Mouse (Mus musculus) cerebellum, postnatal 36 days (tissue): Measurements from ENCODE around the gene Ifitm1.
A peak's percentile ranks its signal among the peaks of the same experiment; 100 is the strongest.
"Not testable (repeated sequence)": the region's sequence is repeated elsewhere in the genome, so short reads cannot be mapped to it uniquely, and the experiment has no call there.

Source experiments
- DNase-seq, 2 experiments: peaks; one replicate each; pipeline ENCODE4 v3.0.0; 2021 to 2022; ENCODE audit warnings: mixed read lengths in 2 of 2

Ifitm1 gene

DNA sequence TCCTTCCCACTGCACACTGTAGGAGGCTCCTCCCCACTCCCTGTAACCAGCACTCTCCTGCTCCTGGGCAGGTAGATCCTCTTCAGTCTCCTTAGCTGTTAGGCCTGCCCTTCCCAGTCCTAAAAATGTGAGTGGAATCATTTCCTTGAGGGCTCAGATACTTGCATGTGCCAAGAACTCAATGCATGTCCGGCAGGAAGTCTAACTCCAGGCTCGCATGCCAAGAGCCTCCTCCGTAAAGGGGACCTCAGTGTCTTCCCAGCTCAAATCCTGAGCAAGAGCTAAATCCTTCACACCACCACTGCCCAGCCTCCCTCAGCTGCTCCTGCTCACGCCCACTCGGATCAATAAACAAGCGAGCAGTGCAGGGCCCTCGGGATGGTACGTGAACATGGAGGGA, 16.0 kb upstream of the Ifitm1 start:
- no peak for DNase-seq

DNA sequence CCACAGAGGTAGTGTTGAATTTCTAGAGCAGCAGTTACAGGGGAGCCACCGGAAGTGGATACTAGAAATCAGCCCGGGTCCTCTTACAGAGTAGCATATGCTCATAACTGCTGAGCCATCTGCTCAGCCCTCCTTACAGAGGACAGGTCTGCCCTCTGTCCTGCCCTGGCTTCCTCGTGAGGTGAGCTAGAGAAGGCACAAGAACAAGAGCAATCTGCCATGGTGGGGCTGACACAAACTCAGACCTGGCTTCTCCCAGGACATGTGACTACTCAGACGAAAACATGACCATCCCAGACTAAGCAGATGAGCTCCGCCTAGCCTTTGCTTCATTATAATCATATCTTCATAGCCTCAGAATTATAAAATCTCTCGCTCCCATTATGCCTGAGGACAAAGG, 15.3 kb upstream of the Ifitm1 start:
- no peak for DNase-seq

DNA sequence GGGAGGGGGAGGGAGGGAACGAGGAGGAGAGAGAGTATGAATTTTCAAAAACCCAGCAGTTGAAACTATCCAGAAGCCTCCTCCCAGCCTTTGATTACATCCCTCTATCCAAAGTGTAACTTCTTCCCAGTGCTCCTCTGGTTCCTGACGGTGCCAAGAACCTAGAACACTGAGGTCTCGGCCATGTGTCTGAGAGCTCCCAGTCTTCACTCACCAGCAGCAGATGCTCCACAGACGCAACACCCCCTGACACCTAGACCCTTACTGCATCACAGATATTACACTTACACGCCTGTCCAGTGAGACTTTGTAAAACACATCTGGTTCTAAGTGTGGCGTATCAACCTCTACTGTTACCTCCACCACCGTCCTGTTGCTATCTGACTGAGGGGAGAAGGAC, 14.6 kb upstream of the Ifitm1 start:
- DNase-seq: no peak

DNA sequence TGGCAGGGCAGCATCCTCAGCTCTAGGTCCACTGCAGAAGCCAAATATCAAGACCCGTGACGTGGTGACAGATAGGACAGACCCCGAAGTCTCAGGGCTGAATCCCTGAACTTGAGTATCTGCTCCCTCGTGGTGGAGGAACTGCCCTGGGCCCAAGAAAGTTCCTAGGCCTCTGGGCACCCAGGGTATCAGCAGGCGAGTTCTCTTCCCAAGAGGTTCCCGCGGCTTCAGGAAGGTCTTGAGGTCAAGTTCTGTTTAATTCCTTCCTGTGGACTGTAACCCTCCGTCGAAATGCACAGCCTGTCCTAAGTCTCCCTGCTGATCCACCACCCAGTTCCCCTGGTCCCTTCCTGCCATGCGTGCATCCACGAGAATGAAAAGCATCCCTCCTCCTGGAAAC, 13.9 kb upstream of the Ifitm1 start:
- DNase-seq: no peak

DNA sequence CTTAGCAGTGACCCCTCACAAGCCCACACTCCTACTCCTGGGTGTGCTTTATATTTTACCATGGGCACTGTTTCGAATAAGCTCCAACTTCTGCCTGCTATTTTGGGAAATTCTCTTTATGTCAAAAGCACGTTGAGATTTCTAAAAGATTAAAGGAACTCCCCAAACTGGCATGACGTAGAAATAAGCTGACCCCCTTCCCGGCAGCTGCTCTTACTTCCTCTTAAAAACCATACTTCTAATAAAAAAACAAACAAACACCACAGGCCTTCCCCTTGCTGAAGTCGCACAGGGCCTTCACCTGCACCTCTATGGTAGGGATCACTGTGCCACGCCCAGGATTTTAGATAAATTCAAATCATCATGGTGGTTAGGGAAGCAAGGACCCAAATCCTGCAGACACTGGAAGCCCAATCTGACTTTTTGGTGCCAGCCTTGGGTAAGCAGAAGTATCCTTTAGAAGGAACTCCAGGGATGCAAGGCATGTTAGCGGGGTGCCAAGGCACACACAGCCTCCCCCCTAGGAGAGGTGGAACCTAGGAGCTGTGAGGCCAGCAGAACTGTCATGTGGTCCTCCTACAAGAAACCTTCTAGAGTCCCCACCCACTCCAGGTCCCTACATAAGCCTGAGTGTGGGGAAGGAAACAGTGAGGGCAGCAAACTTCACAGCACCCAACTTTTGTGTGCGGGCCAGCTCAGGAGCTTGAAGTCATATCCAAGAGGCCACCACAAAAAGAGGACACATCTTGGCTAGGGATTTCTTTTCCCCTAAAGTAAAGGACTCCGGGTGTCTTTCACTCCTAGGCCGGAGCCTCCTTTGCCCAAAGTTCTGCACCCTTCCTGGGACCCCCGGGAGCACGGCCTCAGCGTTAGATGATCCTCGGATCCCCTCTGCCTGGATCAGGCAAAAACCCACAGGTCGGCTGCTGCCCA, 13.0 kb upstream of the Ifitm1 start:
- DNase-seq: no peak

DNA sequence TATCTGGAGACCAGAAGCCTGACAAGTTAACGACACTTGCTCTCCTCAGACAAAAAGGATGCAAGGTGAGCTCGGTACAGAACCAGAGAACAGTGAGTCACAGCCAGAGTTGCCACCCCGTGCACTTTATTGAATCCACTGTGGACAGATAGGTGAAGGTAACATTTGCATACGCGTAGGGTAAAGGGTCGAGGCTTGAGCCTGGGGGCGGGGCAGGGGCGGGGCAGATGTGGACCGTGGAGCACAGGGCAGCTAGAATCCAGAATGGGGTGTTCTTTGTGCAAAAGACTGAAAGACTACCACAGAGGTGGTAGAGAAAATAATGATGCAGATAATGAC, 12.3 kb upstream of the Ifitm1 start:
- no peak for DNase-seq

DNA sequence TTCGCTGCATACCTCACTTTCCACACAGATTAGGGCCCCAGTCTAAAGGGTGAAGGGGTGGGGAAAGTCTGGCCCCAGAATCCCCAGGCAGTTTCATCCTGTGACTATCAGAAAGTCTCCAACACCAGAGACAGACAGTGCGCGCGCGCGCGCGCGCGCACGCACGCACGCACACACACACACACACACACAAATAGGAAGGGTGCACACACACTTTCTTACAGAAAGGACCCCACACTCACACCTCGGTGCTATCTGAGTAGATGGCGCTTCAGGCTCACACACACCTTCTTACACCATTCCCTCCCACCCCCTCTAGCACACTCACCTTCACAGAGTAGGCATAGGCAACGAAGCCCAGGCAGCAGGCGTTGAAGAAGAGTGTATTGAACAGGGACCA, 11.7 kb upstream of the Ifitm1 start:
- DNase-seq: no peak

DNA sequence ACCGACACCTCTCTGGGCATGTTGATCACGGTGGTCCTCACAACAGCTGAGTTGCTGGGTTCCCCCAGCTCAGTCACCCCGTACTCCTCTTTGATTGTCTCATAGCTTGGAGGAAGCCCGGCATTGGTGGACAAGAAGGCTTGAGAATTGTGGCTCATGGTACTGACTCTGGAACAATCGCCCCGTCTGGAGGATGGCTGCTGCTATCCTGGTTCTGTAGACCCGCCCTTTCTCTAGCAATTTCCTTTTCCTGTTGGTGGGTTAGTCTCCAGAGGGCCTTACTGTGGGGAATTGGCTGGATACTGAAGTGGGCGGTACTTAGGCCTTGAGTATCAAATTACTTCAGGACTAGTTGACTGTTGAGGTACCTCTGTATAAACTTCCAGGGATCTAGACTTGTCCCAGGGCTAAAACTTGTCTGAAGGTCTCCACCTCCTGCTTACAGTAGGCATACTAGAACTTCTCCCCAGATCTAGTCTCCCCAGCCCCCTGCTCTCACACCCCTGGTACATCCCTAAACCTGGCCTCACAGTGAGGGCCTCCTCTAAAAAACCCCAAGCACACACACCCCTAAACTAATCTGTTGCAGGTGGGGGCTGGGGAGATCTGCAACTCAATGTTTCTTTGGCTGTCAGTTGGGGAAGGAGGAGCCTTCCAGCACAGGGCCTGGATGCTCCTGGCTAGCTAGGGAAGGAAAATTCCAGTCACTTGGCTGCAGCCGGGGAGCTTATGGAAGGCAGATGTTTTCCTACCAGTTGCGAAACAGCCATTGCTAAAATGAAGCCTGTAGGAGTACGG, 11.1 kb upstream of the Ifitm1 start, which contains the start of the genes Gm45717 and Ifitm2:
TSS of gene Gm45717 (minus strand) at position 180 of the 798 bp plus-strand sequence.
TSS of gene Ifitm2 (minus strand) at position 230 of the 798 bp plus-strand sequence.
- no peak for DNase-seq

DNA sequence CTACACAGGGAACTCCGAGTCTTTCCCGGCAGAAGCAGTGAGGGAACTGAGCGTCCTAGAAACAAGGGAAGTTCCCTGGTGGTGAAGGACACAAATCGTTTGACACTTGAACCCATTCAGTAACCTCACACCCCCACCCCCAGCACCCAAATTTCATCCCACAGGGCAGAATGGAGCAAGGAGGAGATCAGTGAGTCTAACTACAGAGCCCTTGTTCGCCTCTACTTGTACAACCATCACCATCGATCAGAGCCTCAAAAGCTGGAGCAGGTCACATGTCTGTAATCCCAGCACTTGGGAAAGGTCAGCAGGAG, 10.5 kb upstream of the Ifitm1 start:
- DNase-seq: no peak

DNA sequence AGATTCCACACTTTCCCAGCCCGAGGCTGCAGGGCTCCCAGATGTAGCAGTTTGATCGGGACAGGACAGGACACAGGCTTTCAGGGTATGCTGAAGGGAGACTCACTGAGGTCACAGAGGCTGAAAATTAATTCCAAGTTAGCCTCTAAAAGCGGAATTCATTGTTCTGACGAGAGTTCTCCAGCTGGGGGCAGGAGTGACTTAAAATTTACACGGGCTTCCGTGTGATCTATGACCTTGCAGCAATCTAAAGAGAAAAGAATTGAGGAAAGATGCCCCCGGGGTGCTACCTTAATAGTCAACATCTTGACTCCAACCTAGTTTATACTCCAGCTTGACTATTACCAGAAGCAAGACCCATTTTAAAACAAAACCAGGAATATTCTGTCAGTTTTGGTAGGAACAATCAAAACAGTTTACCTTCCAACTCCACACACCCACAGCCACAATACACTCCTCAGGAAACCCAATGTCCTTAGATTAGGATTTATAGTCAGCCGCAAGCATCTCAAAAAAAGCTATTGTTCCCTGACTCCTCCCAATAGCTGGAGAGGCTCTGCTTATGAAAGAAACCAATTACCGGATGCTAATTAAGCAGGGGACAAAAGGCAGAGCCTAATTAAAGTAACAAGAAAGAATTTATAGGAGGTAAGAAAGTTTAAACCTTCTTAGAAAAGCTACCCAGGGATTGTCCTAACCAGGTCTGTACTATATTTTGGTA, 7.7 kb upstream of the Ifitm1 start:
- DNase-seq: peak; percentile 18 to 29

DNA sequence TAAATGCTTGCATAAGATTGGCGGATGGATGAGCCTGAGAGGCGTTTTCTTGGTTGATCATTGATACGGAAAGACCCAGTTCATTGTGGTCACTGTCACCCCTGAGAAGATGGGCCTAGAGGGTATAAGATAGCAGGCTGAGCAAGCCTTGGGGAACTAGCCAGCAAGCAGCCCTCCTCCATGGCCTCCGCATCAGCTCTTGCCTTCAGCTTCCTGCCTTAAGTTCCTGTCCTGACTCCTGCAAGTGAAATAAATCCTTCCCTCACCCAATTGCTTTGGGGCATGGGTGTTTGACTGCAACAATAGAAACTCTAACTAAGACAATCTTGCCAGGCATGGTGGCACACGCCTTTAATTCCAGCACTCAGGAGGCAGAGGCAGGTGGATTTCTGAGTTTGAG, 7.0 kb upstream of the Ifitm1 start:
- DNase-seq: no peak

DNA sequence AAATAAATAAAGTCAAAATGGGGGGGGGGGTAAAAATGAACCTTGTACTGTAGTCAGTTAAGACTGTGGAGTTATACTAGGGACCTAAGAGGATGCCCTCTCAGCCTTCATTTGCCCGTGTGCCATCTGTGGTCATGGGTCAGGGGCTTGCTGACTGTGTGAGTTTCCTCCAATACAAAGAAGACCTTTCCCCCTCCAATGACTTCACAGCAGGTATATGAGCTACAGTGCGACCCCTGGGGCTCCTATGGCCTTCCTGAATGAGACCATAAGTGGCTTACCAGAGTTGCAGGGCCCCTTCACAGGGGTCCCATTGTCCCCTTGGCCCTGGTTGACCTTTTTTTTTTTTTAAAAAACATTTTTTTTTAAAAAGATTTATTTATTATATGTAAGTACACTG, 5.6 kb upstream of the Ifitm1 start:
- no peak for DNase-seq

DNA sequence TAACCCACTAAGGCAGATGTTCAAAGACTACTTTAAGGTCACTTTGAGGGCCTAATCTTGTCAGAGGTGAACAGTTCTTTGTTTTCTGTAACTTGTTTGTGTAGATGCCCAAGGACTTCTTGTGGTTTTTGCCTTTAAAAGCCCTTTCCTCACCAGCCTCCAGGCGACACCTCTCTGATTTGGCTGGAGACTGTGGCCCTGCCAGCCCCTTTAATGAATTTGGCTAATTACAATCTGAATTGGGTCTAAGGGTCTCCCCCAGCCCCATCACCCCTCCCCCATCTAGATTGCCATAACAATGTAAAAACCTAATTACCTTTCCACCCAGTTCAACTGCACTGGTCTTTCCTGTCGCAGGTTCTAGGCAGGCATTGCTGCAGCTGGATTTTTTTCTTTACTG, 4.3 kb upstream of the Ifitm1 start:
- no peak for DNase-seq

DNA sequence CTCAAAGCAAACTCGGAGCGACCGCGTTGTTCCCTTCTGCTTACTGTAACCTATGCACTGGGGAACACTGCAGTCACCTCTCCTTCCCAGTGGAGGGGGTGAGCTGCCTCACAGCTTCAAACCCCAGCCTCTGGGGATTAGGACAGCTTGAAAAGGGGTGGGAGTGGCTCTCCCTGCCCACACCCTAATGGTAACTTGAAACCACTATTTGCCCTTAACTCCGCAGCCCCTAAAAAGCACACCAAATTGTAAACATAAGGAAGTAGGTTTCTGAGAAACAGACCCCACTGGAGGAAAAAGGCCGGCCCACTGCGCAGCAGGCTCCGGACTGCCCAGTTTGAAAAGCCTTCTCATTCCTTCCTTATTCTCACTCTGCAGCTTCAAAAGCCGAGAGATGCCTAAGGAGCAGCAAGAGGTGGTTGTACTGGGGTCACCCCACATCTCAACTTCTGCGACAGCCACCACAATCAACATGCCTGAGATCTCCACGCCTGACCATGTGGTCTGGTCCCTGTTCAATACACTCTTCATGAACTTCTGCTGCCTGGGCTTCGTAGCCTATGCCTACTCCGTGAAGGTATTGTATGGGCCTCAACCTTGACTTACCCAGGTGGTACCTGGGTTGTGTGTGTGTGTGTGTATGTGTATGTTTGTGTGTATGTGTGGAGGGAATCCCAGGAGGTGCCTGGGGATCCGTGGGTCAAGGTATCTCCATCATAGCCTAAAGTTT, 1.0 kb downstream of the Ifitm1 start:
- no peak for DNase-seq

DNA sequence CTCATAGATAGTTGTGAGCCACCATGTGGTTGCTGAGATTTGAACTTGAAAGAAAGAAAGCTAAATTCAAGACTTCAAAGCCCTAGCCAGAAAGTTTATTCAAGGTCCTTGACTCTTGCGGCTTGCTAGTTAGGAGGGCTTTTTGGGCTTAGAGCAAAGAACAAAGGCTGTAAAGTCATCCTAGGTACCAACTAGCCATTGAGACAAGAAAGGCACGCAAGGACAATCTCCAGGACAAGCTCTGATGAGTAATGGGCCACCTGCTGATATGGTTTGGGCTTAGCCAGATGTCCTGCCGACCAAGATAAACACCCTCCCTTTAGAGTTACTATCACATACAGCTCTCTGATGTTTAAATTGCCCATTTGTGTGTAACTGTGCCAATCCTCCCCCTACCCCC, 1.7 kb downstream of the Ifitm1 start:
- not testable (repeated sequence) for DNase-seq

DNA sequence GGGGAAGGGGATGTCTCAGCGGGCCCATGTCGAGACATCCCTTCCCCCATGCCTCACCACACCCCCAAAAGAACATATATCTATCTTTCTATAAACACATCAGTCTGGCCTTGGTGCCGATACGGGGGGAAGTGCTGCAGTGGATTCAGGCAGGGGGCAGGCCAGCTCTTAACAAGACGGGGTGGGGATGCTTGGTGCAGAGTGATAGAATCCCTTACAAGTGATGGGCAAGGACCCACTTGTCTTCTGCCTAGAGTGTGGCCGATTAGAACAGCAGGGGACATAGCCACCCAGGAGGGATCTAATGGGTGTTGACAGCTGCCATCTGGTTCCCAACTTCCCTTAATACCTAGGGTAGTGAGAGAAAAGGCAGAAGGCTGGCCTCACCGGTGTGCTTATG, 3.9 kb downstream of the Ifitm1 start:
- no peak for DNase-seq

DNA sequence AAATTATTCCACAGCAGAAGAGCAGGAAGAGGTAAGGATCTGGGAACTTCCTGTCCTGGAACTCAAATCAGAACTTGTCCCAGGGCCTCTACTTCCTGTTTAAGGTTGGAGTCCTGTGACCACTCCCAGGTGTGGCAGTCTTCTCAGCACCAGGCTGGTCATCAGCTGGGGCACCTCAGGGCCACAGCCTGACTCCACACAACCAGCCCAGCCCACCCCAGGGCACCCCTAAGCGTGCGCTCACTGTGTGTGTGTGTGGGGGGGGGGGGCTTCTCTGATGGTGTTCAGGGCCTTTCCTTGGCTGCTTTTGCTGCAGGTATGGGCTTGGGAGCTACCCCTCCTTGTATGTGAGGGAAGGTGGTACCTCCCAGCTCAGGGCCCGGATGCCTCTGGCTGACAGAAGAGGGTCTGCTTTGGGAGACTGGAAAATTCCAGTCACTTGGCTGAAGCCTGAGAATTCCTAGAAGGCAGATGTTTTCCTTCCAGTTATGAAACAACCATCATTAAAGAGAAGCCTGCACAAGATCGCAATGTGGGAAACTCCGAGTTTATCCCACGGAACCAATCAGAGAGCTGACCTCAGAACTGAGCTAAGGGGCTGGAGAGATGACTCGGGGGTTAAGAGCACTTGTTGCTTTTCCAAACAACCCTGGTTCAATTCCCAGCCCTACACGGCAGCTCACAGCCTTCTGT, 4.6 kb downstream of the Ifitm1 start:
- DNase-seq: no peak

DNA sequence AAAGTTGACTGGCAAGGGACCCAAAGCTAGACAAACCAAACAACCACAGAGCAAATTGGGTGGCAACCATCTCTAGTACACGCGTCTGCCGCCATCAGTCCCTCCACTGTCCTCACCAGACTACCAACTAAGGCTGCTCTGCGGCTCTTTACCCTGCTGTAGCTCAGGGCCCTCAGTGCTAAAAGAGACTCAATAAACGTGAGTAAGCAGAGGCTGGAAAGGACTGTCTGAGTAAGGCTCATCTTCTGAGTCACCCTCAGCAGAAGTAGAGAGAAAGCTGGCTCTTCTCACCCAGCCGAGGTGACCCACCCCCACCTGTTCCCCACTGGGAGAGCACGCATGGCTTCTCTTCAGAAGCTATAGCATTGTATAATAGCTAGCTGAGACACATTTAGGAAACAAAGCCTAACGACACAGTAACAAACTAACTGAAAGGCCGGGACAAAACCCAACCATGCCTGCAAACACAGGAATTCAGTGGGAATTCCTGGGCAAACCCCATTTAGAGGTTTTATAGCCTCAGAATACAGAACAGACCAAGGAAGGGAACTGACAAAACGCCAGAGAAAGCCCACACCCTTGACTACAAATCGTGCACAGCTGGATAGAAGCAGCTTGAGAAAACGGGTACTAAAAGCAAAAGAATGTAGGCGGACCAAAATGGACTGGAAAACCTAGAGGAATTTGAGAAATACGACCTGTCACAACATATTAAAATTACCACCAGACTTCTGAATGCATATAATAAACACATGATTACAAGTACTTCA, 6.6 kb downstream of the Ifitm1 start:
- no peak for DNase-seq

DNA sequence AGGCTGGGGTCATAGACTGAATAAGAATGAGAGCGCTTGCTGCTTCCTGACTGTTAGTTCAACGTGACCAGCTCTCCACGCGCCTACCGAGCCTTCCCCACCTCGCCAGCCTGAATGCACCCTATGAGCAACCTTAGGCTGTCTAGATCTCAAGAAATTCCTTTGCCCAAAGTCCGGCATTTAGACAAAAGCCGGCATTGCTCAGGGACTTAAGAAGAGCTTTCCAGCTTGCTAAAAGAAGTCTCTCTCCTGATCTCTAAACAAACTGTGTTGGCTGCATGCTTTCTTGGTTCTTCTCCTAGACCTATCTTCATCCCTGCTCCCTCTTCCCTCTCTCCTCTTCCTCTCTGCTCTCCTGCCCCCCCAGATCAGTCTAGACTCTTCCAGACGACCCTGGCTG, 7.9 kb downstream of the Ifitm1 start:
- no peak for DNase-seq

DNA sequence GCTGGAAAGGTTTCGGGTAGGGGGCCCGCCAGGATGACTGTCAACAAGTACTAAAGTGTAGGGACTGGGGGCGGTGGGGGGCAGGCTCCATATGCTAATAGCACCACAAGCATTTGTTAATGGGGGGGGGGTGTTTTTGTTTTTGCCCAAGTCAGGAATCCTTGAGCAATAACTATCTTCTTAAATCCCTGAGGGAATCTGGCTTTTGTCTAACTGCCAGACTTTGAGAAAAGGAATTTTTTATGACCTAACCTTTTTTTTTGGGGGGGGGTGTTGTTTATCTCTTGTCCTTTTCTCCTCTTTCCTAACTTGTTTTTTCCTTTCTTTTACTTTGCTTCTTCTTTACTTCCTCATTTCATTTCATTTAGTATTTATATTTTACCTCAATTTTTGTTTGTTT, 8.4 kb downstream of the Ifitm1 start:
- DNase-seq: no peak

DNA sequence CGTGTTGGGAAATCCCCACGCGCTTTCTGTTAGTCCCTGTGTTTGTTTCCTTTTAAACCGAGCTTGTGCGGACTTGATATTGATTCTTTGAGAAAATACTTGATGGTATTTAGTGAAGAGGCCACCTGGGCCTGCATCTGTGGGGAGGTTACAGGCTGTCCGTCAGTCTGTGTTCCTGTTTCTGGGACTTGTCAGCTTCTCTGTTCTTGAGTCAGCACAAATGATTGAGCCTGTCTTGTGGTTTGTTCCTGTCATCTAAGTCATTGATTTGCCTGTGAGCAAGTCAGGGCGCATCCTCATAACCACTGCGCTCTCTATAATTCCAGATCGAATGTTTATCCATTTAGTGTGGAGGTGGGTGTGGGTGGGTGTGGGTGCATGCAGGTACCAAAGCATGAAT, 9.7 kb downstream of the Ifitm1 start:
- not testable (repeated sequence) for DNase-seq
